Mouse (Mus musculus): ENCODE data around the gene Kpnb1. TPM values are rescaled to one million over a fixed set of nuclear protein-coding genes. Genes with fewer than 3 reads are reported as not detected.

Gene Kpnb1
- polyA plus RNA-seq, 1 experiment from 2014 or later = 39.0 TPM

GRCm38 (mm10) chr11:97126645-97127468 lies 60.8 kb downstream of the Kpnb1 start:
- peak overlapping the region; percentile 77 for H3K4me2 ChIP-seq (ENCODE audit: low read length)
- 4% methylated on average over 32 of the region's 32 CpGs for WGBS
- peak overlapping the region; percentile 56 for H3K9ac ChIP-seq (replicated peaks; ENCODE audit: low read depth, low read length)
- H3K27ac ChIP-seq (ENCODE audit: low read length) = no peak overlapping the region
- no peaks in the 10 kb centered on the region; the same call in 1 of the 2 replicates for H3K27me3 ChIP-seq (replicated peaks; ENCODE audit: control insufficient read depth, insufficient read depth, low read length)
- peaks cover 8% of the 10 kb centered on the region; the same call in 1 of the 2 replicates for H3K4me1 ChIP-seq (replicated peaks; ENCODE audit: control insufficient read depth, insufficient read depth, low read length)
- peak; percentile 85 for ATAC-seq
- H3K36me3 ChIP-seq (ENCODE audit: control insufficient read depth, insufficient read depth) = no peaks in the 10 kb centered on the region
- H3K9me3 ChIP-seq (ENCODE audit: control insufficient read depth, low read length) = no peaks in the 10 kb centered on the region
- H3K4me3 ChIP-seq (replicated peaks; ENCODE audit: low read length) = peak overlapping the region; percentile 45

GRCm38 (mm10) chr11:97124266-97125036 lies 63.2 kb downstream of the Kpnb1 start:
- 65% methylated on average over 10 of the region's 10 CpGs for WGBS
- no peak overlapping the region for H3K27ac ChIP-seq (ENCODE audit: low read length)
- H3K9ac ChIP-seq (replicated peaks; ENCODE audit: low read depth, low read length) = no peak overlapping the region
- H3K4me1 ChIP-seq (replicated peaks; ENCODE audit: control insufficient read depth, insufficient read depth, low read length) = peaks cover 8% of the 10 kb centered on the region; the same call in 1 of the 2 replicates
- H3K9me3 ChIP-seq (ENCODE audit: control insufficient read depth, low read length) = no peaks in the 10 kb centered on the region
- no peak for ATAC-seq
- H3K36me3 ChIP-seq (ENCODE audit: control insufficient read depth, insufficient read depth) = no peaks in the 10 kb centered on the region
- no peak overlapping the region for H3K4me2 ChIP-seq (ENCODE audit: low read length)
- H3K27me3 ChIP-seq (replicated peaks; ENCODE audit: control insufficient read depth, insufficient read depth, low read length) = no peaks in the 10 kb centered on the region; the same call in 1 of the 2 replicates
- H3K4me3 ChIP-seq (replicated peaks; ENCODE audit: low read length) = no peak overlapping the region

GRCm38 (mm10) chr11:97123282-97123890 lies 64.3 kb downstream of the Kpnb1 start:
- Histone ChIP-seq H3K4me1 (replicated peaks; ENCODE audit: control insufficient read depth, insufficient read depth, low read length) (peaks cover 8% of the 10 kb centered on the region; the same call in 1 of the 2 replicates), H3K9ac (replicated peaks; ENCODE audit: low read depth, low read length) (no peak overlapping the region), H3K4me2 (ENCODE audit: low read length) (no peak overlapping the region), H3K27me3 (replicated peaks; ENCODE audit: control insufficient read depth, insufficient read depth, low read length) (peaks cover 5% of the 10 kb centered on the region; the same call in 1 of the 2 replicates), H3K4me3 (replicated peaks; ENCODE audit: low read length) (no peak overlapping the region), H3K36me3 (ENCODE audit: control insufficient read depth, insufficient read depth) (no peaks in the 10 kb centered on the region), H3K27ac (ENCODE audit: low read length) (no peak overlapping the region), H3K9me3 (ENCODE audit: control insufficient read depth, low read length) (no peaks in the 10 kb centered on the region)
- ATAC-seq = no peak
- WGBS = 11% methylated on average over 11 of the region's 11 CpGs

- no peak overlapping the region for H3K27ac ChIP-seq (ENCODE audit: low read length)
- no peaks in the 10 kb centered on the region for H3K36me3 ChIP-seq (ENCODE audit: control insufficient read depth, insufficient read depth)
- H3K4me1 ChIP-seq (replicated peaks; ENCODE audit: control insufficient read depth, insufficient read depth, low read length) = peaks cover under 1% of the 10 kb centered on the region; the same call in 1 of the 2 replicates
- 57% methylated on average over 3 of the region's 3 CpGs for WGBS
- no peaks in the 10 kb centered on the region for H3K9me3 ChIP-seq (ENCODE audit: control insufficient read depth, low read length)
- no peak for ATAC-seq
- H3K4me2 ChIP-seq (ENCODE audit: low read length) = no peak overlapping the region
- H3K27me3 ChIP-seq (replicated peaks; ENCODE audit: control insufficient read depth, insufficient read depth, low read length) = peaks cover 18% of the 10 kb centered on the region
- H3K4me3 ChIP-seq (replicated peaks; ENCODE audit: low read length) = no peak overlapping the region
- no peak overlapping the region for H3K9ac ChIP-seq (replicated peaks; ENCODE audit: low read depth, low read length)
Measured at GRCm38 (mm10) chr11:97120641-97121040, 67.0 kb downstream of the Kpnb1 start.

- Histone ChIP-seq H3K9ac (replicated peaks; ENCODE audit: low read depth, low read length) (no peak overlapping the region), H3K27me3 (replicated peaks; ENCODE audit: control insufficient read depth, insufficient read depth, low read length) (peaks cover 23% of the 10 kb centered on the region), H3K27ac (ENCODE audit: low read length) (no peak overlapping the region), H3K36me3 (ENCODE audit: control insufficient read depth, insufficient read depth) (no peaks in the 10 kb centered on the region), H3K4me3 (replicated peaks; ENCODE audit: low read length) (no peak overlapping the region), H3K4me1 (replicated peaks; ENCODE audit: control insufficient read depth, insufficient read depth, low read length) (peaks cover 5% of the 10 kb centered on the region), H3K9me3 (ENCODE audit: control insufficient read depth, low read length) (no peaks in the 10 kb centered on the region), H3K4me2 (ENCODE audit: low read length) (no peak overlapping the region)
- 60% methylated on average over 10 of the region's 10 CpGs for WGBS
- ATAC-seq = no peak
Measured at GRCm38 (mm10) chr11:97120221-97120620, 67.5 kb downstream of the Kpnb1 start.

GRCm38 (mm10) chr11:97115797-97116196 lies 71.9 kb downstream of the Kpnb1 start:
- Histone ChIP-seq H3K27ac (ENCODE audit: low read length) (no peak overlapping the region), H3K27me3 (replicated peaks; ENCODE audit: control insufficient read depth, insufficient read depth, low read length) (peaks cover 48% of the 10 kb centered on the region), H3K36me3 (ENCODE audit: control insufficient read depth, insufficient read depth) (no peaks in the 10 kb centered on the region), H3K9me3 (ENCODE audit: control insufficient read depth, low read length) (no peaks in the 10 kb centered on the region), H3K4me1 (replicated peaks; ENCODE audit: control insufficient read depth, insufficient read depth, low read length) (peaks cover 16% of the 10 kb centered on the region), H3K4me3 (replicated peaks; ENCODE audit: low read length) (no peak overlapping the region), H3K9ac (replicated peaks; ENCODE audit: low read depth, low read length) (no peak overlapping the region), H3K4me2 (ENCODE audit: low read length) (no peak overlapping the region)
- ATAC-seq = no peak
- 9% methylated on average over 11 of the region's 11 CpGs for WGBS

GRCm38 (mm10) chr11:97114671-97115601 lies 72.7 kb downstream of the Kpnb1 start, which contains the start of gene Tbx21:
Gene Tbx21 (minus strand): TSS chr11:97115331.
- peak within 1 kb of the TSS; percentile 59 for H3K4me2 ChIP-seq (ENCODE audit: low read length)
- peaks cover 16% of the 10 kb centered on the region for H3K4me1 ChIP-seq (replicated peaks; ENCODE audit: control insufficient read depth, insufficient read depth, low read length)
- H3K4me3 ChIP-seq (replicated peaks; ENCODE audit: low read length) = peak within 1 kb of the TSS; percentile 37
- no peak within 1 kb of the TSS for H3K27ac ChIP-seq (ENCODE audit: low read length)
- no peak within 1 kb of the TSS for H3K9ac ChIP-seq (replicated peaks; ENCODE audit: low read depth, low read length)
- no peaks in the 10 kb centered on the region for H3K9me3 ChIP-seq (ENCODE audit: control insufficient read depth, low read length)
- under 1% methylated on average over 87 of the region's 87 CpGs for WGBS
- peaks cover 48% of the 10 kb centered on the region for H3K27me3 ChIP-seq (replicated peaks; ENCODE audit: control insufficient read depth, insufficient read depth, low read length)
- no peaks in the 10 kb centered on the region for H3K36me3 ChIP-seq (ENCODE audit: control insufficient read depth, insufficient read depth)
- ATAC-seq = no peak

GRCm38 (mm10) chr11:97112519-97113125 lies 75.1 kb downstream of the Kpnb1 start:
- H3K27ac ChIP-seq (ENCODE audit: low read length) = no peak overlapping the region
- H3K4me2 ChIP-seq (ENCODE audit: low read length) = no peak overlapping the region
- H3K36me3 ChIP-seq (ENCODE audit: control insufficient read depth, insufficient read depth) = no peaks in the 10 kb centered on the region
- peaks cover 43% of the 10 kb centered on the region for H3K27me3 ChIP-seq (replicated peaks; ENCODE audit: control insufficient read depth, insufficient read depth, low read length)
- H3K4me3 ChIP-seq (replicated peaks; ENCODE audit: low read length) = no peak overlapping the region
- no peaks in the 10 kb centered on the region for H3K9me3 ChIP-seq (ENCODE audit: control insufficient read depth, low read length)
- no peak for ATAC-seq
- 81% methylated on average over 9 of the region's 9 CpGs for WGBS
- H3K4me1 ChIP-seq (replicated peaks; ENCODE audit: control insufficient read depth, insufficient read depth, low read length) = peaks cover 16% of the 10 kb centered on the region
- H3K9ac ChIP-seq (replicated peaks; ENCODE audit: low read depth, low read length) = no peak overlapping the region

Data from forebrain, embryonic 16.5 days (tissue).